Mouse (Mus musculus): ENCODE results near the gene Enpp5. TPM values are rescaled to one million over a fixed set of nuclear protein-coding genes. Genes with fewer than 3 reads are reported as not detected.

Enpp5 gene
- total RNA-seq (2021) = 100 to 1,000 TPM; 162 to 167 TPM
- long read RNA-seq, transcript Enpp5-203 (4 exons, 2,490 nt) = minor isoform, 13 of 115 reads
- long read RNA-seq, transcript Enpp5-201 (4 exons, 2,534 nt) = major isoform, 24 of 115 reads
- long read RNA-seq, partial matches to known transcripts = 61 of 115 reads
- long read RNA-seq, other reads (novel, unspliced or antisense) = 17 of 115 reads

- DNase-seq (ENCODE audit: low spot score in 2 of 2) = peak; percentile 90 to 94
Observed at GRCm38 (mm10) chr17:44078631-44079350, at the start of gene Enpp5. Enpp5 (plus strand) TSS chr17:44078813.

- DNase-seq (ENCODE audit: low spot score in 2 of 2) = peak in 1 of 2 experiments; percentile 32
Observed at GRCm38 (mm10) chr17:44029616-44030015, 49.0 kb upstream of the Enpp5 start.

DNA sequence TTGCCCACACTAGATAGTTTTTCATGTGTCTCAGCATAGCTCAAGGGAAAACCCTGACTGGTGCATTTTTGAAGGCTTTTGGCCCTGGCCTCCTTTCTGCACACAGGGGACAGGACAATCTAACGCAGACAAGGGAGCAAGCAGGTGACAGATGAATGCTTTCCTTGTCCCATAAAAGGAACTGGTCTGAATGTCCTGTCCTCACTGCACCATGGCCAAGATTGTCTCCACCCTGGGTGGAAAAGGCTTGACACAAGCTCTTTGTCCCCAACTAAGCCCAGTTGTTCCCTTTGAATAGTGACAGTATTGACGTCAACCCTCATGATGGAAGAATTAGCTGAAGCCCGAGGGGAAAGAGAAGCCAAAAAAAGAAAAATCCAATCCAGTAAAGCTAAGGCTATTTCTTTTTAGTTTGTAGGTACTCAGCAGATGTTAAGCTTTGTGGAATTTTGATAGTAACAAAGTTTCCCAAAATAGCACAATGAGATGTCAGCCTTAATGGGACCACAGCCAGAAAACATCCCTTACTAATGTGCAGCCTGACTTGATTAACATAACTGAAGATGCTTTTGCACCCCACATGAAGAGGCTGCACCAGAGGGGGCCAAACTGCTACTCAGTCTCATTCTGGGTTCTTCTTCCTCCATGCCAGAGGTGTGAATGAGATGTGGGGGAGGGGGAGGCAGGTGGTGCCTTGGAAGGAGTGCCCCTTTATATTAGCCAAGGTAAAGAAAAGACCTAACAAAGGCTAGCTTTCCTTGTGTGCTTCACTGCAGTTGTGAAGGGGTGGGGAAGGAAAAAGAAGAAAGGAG is 47.6 kb upstream of the Enpp5 start:
- peak in 1 of 2 experiments; percentile 74 for DNase-seq (ENCODE audit: low spot score in 2 of 2)

DNA sequence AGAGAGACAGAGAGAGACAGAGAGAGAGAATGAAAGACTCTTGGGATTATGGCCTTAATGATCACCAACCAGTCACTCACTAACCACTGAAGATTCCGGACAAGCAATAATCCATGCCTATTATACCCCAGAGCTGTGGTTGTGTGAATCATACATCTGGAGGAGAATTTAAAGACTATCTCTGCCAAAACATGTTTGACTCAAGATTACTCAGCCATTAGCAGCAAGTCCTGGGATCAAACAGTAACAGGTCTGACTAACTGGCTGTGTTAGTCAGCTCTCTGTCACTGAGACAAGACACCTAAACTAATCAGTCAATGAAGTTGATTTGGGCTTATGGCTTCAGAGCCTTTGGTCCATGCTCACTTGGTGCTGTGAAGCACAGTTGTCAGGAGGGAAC is 43.6 kb upstream of the Enpp5 start:
- no peak for DNase-seq (ENCODE audit: low spot score in 2 of 2)

DNA sequence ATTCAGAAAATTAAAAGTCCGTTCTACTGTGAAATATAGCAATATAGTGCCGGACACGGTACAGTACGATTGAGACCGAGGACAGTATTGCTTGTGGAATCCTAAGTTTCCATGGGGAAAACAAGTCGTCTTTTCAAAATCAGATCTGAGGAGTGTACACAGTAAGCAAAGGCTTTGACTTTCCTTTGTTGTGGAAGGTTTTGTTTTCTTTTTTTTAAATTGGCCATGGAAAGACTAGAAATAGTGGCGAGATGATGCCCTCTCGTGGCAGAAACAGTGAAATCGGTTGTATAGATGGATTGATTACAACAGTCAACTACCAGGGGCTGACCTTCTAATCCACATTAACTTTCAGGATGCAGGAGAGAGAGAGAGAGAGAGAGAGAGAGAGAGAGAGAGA is 40.0 kb upstream of the Enpp5 start:
- DNase-seq (ENCODE audit: low spot score in 2 of 2) = peak; percentile 40 to 84

GRCm38 (mm10) chr17:44040449-44040848 is 38.2 kb upstream of the Enpp5 start:
- no peak for DNase-seq (ENCODE audit: low spot score in 2 of 2)

GRCm38 (mm10) chr17:44042301-44042700 is 36.3 kb upstream of the Enpp5 start:
- no peak for DNase-seq (ENCODE audit: low spot score in 2 of 2)

- DNase-seq (ENCODE audit: low spot score in 2 of 2) = no peak
Observed at GRCm38 (mm10) chr17:44042861-44043260, 35.8 kb upstream of the Enpp5 start.

DNA sequence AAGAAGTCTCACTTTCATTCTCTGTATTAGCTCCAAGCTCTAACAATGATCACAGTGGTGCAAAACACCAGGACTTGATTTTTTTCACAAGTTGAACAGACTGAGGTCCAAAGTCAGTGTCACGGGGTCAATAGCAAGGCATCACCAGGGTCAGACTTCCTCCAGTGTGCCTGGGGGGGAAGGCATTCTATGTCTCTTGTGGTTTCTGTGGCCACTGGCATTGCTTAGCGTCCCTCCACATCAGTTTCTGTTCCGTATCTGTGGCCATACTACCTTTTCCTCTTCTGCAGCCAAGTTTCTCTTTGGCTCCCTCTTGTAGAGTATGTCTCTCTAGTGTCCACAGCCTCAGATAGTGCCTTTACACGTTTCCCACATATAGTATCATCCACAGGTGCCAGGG is 25.2 kb upstream of the Enpp5 start:
- no peak for DNase-seq (ENCODE audit: low spot score in 2 of 2)

DNA sequence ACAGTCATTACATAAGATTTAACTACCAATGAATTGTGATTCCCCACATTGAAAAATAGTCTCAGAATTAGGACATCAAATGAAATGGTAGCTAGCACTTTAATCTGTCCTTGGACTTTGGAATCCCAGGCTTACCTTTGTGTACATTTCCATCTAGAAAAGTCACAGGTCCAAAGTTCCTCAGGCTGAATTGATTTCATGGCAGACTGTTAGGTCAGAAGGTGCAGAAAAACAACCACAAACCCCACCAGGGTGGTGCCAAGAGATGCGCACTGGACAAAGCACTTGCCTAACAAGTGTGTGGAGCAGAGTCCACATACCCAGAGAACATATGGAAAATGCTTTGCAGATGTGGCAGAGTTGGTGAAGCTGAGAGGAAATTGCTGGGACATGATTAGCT is 21.5 kb upstream of the Enpp5 start:
- no peak for DNase-seq (ENCODE audit: low spot score in 2 of 2)

DNA sequence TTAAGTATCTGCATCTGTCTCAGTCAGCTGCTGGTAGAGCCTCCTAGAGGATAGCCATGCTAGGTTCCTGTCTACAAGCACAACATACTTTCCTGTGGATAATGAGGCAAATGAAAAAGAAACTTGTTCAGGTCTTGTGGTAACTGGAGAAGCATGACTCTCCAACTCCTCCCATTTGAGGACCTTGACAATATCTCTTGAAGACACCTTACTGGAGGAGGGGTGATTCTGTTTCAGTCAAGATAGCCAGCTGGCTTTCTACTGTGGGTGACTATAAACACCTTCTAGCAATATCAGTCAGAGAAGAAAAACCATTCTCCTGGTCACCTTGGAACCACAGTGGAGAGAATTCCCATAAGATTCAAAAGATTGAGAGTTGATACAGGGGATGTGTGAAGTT is 20.5 kb upstream of the Enpp5 start:
- no peak for DNase-seq (ENCODE audit: low spot score in 2 of 2)

DNA sequence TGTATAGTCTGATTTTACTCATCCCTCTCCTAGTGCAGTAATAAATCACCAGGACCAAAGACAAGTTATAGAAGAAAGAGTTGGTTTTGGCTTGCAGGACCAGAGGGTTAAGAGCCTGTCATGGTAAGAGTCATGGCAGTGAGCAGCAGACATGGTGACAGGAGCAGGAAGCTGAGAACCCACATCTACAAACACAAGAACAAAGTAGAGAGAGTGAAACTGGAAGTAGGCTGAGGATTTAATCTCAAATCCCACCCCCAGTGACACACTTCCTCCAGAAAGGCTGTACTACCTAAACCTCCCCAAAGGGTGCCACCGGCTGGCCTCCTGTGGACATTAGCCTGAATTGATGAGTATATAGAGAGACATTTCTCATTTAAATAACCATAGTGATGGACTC is 17.8 kb upstream of the Enpp5 start:
- no peak for DNase-seq (ENCODE audit: low spot score in 2 of 2)

- DNase-seq (ENCODE audit: low spot score in 2 of 2) = no peak
Observed at GRCm38 (mm10) chr17:44061289-44061890, 17.2 kb upstream of the Enpp5 start.

GRCm38 (mm10) chr17:44068876-44069275 is 9.7 kb upstream of the Enpp5 start:
- no peak for DNase-seq (ENCODE audit: low spot score in 2 of 2)

DNA sequence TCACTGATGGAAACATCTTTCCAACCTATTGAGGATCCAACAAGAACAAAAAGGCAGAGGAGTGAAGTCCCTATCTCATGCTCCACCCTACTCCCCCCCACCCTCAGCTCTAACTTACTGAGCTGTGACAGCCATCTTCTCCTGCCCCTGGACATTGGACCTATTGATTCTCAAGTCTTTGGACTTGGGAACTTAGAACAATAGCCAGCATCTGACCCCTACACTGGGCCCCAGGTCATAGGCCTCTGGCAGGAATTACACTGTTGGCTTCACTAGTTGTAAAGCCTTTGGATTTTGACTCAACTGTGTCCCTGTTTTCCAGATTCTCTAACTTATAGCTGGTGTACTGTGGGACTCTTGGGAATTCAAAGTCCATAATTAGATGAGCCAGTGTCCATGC is 6.9 kb upstream of the Enpp5 start:
- DNase-seq (ENCODE audit: low spot score in 2 of 2) = no peak

- no peak for DNase-seq (ENCODE audit: low spot score in 2 of 2)
Observed at GRCm38 (mm10) chr17:44075601-44076000, 3.0 kb upstream of the Enpp5 start.

- DNase-seq (ENCODE audit: low spot score in 2 of 2) = peak in 1 of 2 experiments; percentile 44
Observed at GRCm38 (mm10) chr17:44076051-44076680, 2.4 kb upstream of the Enpp5 start.

DNA sequence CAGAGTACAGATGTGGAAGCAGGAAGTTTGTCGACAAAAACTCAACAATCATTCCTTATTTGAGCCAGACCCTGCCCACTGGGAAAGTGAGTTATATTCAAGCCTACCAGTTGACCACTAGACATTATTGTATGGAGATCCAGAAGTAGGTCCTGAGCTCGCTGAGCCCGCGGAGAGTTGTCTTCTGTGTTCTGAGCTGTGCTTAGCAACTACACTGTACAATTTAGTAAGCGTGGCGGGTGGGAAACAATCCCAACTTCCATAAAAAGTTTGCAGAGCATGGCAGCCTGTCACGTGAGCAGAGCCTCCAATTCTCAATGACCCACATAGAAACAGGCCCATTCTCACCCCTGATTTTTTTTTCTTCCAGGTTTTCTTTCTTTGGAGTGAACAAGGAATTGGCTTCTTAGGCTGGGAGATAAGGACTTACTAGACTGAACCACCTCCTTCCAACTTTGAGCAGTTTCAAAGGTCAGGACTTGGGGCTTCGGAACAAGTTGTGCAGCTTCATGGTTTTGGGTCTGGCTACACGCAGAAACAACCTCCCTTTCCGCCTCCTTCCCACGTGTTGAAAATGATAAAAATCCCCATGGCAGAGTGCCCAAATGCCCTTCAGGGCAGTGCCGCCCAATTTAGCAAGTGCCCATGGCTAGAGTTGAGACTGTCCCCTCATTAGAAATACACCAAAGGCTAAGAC is 1.3 kb upstream of the Enpp5 start:
- DNase-seq (ENCODE audit: low spot score in 2 of 2) = no peak

DNA sequence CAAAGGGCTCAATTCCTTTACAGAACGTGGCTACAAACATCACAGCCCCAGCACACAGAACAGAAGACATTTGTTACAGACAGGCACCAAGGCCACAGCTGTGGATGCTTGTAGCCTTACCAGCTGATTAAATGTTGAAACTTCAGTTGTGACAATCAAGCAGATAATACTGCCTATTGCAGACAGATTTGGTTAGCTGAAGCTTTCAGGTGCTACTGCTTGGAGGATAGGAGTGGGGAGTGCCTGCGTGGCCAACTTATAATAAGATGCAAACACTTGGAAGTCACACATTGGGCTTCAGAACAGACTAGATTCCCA is 811 bp upstream of the Enpp5 start:
- DNase-seq (ENCODE audit: low spot score in 2 of 2) = no peak

- DNase-seq (ENCODE audit: low spot score in 2 of 2) = no peak
Observed at GRCm38 (mm10) chr17:44083156-44083555, 4.5 kb downstream of the Enpp5 start.

DNA sequence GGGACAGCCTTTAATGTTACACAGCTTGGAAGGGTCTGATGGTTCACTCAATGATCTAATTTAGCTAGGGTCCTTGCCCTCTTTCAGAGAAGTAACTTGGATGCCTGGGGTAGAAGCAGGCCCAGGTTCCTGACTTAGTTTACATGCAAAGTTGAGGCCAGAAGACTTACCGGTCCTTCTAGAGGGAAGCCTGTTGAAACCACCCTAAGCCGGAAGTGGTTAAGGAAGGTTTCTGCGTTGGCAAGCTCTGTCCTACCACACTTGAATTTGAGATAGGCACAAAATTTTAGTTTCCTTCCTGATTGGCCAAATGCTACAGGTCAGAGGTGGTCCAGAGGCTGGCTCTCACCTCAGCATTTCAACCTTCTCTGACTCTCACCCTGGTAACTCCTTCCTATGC is 9.6 kb downstream of the Enpp5 start:
- no peak for DNase-seq (ENCODE audit: low spot score in 2 of 2)
